Mouse (Mus musculus) stomach, postnatal 0 days (tissue): ENCODE data around the gene Zfp462.
A peak's percentile ranks its signal among the peaks of the same experiment; 100 is the strongest.

ENCODE experiments used
- CTCF ChIP-seq: IDR thresholded peaks from 2 replicates; pipeline ENCODE4 v1.5.1; 2016; ENCODE audit warnings: antibody characterized with exemption, low read depth, mild to moderate bottlenecking, moderate library complexity
- EP300 ChIP-seq: optimal IDR thresholded peaks from 2 replicates; pipeline ENCODE3; 2016; ENCODE audit warnings: antibody characterized with exemption

DNA sequence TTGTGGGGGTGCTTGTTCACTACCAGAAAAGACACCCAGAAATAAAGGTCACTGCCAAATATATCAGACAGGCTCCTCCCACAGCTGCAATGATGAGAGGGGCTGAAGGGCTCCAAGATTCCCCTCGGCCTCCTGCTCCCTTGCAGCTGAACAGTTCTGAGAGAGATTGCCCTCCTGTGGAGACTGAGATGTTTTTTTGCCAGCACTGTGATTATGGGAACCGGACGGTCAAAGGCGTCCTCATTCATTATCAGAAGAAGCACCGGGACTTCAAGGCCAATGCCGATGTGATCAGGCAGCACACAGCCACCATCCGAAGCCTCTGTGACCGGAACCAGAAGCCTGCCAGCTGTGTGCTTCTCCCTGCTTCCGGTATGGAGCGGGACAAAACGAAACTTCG lies 66.5 kb downstream of the Zfp462 start:
- TF ChIP-seq EP300 (no peak), CTCF (peak; percentile 37; the same call in 1 of the 2 replicates)
